Mouse (Mus musculus) limb, embryonic 14.5 days (tissue): ENCODE data around the gene Rfxap. TPM values are rescaled to one million over a fixed set of nuclear protein-coding genes. Genes with fewer than 3 reads are reported as not detected.

Source experiments
- ATAC-seq: fragments of 200-750 bp; cut with Nextera tagmentation; 2 replicates; pipeline ENCODE4 v1.8.0; 2017; ENCODE audit warnings: low read depth, moderate number of reproducible peaks, moderate TSS enrichment; ENCODE audit not compliant: low FRiP score
- DNase-seq: peaks from one replicate; pipeline ENCODE4 v3.0.0-alpha.2; 2015; ENCODE audit warnings: low spot score
- H3K27ac ChIP-seq: fragments of 300-500 bp; sonication (generic); replicated peaks from 2 replicates; pipeline ENCODE4 v1.5.1; 2014; ENCODE audit warnings: low read depth, mild to moderate bottlenecking, low read length, moderate library complexity, mixed read lengths
- H3K27me3 ChIP-seq: fragments of 300-500 bp; sonication (generic); 2 replicates; pipeline ENCODE4 v1.6.1; 2014; ENCODE audit warnings: low read length, mixed read lengths; ENCODE audit not compliant: control insufficient read depth, insufficient read depth
- H3K36me3 ChIP-seq: fragments of 300-500 bp; sonication (generic); 2 replicates; pipeline ENCODE4 v1.6.1; 2014; ENCODE audit warnings: mild to moderate bottlenecking, low read length, moderate library complexity, mixed read lengths; ENCODE audit not compliant: control insufficient read depth, insufficient read depth
- H3K4me1 ChIP-seq: fragments of 300-500 bp; sonication (generic); 2 replicates; pipeline ENCODE4 v1.6.1; 2014; ENCODE audit warnings: antibody characterized with exemption, low read length, mixed read lengths; ENCODE audit not compliant: control insufficient read depth, insufficient read depth
- H3K4me2 ChIP-seq: fragments of 300-500 bp; sonication (generic); replicated peaks from 2 replicates; pipeline ENCODE4 v1.6.1; 2014; ENCODE audit warnings: low read depth, mild to moderate bottlenecking, low read length, moderate library complexity; ENCODE audit not compliant: severe bottlenecking
- H3K4me3 ChIP-seq: fragments of 300-500 bp; sonication (generic); replicated peaks from 2 replicates; pipeline ENCODE4 v1.5.1; 2014; ENCODE audit warnings: low read length
- H3K9ac ChIP-seq: fragments of 300-500 bp; sonication (generic); 2 replicates; pipeline ENCODE4 v1.6.1; 2014; ENCODE audit warnings: mild to moderate bottlenecking, low read depth, low read length, moderate library complexity; ENCODE audit not compliant: severe bottlenecking
- H3K9me3 ChIP-seq: fragments of 300-500 bp; sonication (generic); 2 replicates; pipeline ENCODE4 v1.6.1; 2016; ENCODE audit warnings: low read length; ENCODE audit not compliant: control insufficient read depth
- POLR2A ChIP-seq: fragments of 200-500 bp; IDR thresholded peaks from 2 replicates; pipeline ENCODE4 v1.8.0; 2012; ENCODE audit warnings: inconsistent platforms, mild to moderate bottlenecking, moderate library complexity, borderline replicate concordance; ENCODE audit not compliant: insufficient read depth, insufficient read length; ENCODE audit errors: extremely low read depth
- WGBS: fragments of 180-500 bp; shearing (Covaris S2); extraction: QIAGEN DNeasy Blood & Tissue Kit; methylation state at CpG from one replicate; pipeline ENCODE4 v1.1.7; 2014; 5-methylcytosine and 5-hydroxymethylcytosine counted together
- polyA plus RNA-seq, 2 experiments: library from polyadenylated mRNA; depleted of rRNA in 1 of 2; stranded (reverse) in 1 of 2; unstranded in 1 of 2; fragments of >200 nt; fragmentation: Nextera tagmentation in 1 of 2; extraction: Ambion mirVana in 1 of 2; gene quantifications; 2 replicates each; pipeline versions ENCODE4 v1.2.1 to v1.2.3; 2012 to 2014

The Rfxap gene
- polyA plus RNA-seq, 2 experiments: 43.1 to 48.7 TPM

GRCm38 (mm10) chr3:54791822-54792677, 15.5 kb downstream of the Rfxap start:
- no peaks in the 10 kb centered on the region for H3K9me3 ChIP-seq
- TF ChIP-seq POLR2A: no peak
- no peak for ATAC-seq

GRCm38 (mm10) chr3:54790601-54791000, 17.0 kb downstream of the Rfxap start:
- no peaks in the 10 kb centered on the region for H3K27me3 ChIP-seq
- DNase-seq (no peak), ATAC-seq (no peak)
- peaks cover 24% of the 10 kb centered on the region for H3K36me3 ChIP-seq
- no peak for TF ChIP-seq POLR2A
- no peaks in the 10 kb centered on the region for H3K4me1 ChIP-seq
- H3K27ac ChIP-seq: no peak overlapping the region
- H3K9me3 ChIP-seq: no peaks in the 10 kb centered on the region
- no peak overlapping the region for H3K4me2 ChIP-seq
- H3K9ac ChIP-seq: no peak overlapping the region
- WGBS: 62% methylated on average over 2 of the region's 2 CpGs
- H3K4me3 ChIP-seq: no peak overlapping the region

More at GRCm38 (mm10) chr3:54791822-54792677, 15.5 kb downstream of the Rfxap start:
- no peaks in the 10 kb centered on the region for H3K27me3 ChIP-seq
- 76% methylated on average over 10 of the region's 10 CpGs for WGBS
- no peak overlapping the region for H3K27ac ChIP-seq
- H3K4me1 ChIP-seq: no peaks in the 10 kb centered on the region
- no peak for DNase-seq
- no peak overlapping the region for H3K4me2 ChIP-seq
- H3K4me3 ChIP-seq: no peak overlapping the region
- H3K36me3 ChIP-seq: peaks cover 21% of the 10 kb centered on the region
- no peak overlapping the region for H3K9ac ChIP-seq

DNA sequence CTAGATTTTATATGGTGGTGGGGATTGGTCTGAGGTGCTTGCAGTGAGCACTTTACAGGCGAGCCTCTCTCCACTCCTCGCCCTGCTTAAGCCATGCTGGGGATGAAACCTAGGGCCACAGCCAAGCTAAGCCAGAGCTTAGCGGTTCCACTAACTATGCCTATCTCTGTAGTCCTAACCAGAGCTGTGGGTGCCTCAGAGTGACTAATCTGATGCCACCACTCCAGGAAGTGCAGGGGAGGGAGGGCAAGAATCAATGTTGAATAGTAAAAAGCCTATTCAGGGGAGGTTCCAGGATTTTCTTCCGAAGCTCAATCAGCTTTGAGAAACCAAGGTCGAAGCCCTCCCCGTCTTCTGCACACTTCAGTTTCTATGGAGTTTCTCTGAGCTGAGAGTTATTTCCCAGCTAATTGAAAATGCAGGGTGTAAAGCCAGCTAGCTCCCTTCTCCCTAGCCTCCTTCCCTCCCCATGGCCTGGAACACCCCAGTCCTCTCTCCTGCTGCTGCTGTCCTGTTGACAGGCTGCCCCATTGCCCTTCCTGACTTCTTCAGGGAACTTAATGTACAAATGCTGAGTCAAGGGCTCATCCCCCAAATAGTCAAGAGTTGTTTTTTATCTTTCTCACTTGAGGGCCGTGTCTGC, 31.5 kb downstream of the Rfxap start:
- WGBS: 70% methylated on average over 7 of the region's 7 CpGs
- no peak for DNase-seq
- TF ChIP-seq POLR2A: no peak
- Histone ChIP-seq H3K36me3 (no peaks in the 10 kb centered on the region), H3K27me3 (no peaks in the 10 kb centered on the region), H3K4me3 (no peak overlapping the region), H3K9ac (no peak overlapping the region), H3K4me1 (no peaks in the 10 kb centered on the region), H3K4me2 (no peak overlapping the region), H3K9me3 (0 out of 2 replicates have a peak, but pooled peaks cover 4% of the 10 kb centered on the region), H3K27ac (no peak overlapping the region)
- ATAC-seq: no peak

- no peak for DNase-seq
- WGBS: 86% methylated on average over 6 of the region's 6 CpGs
- Histone ChIP-seq H3K4me1 (no peaks in the 10 kb centered on the region), H3K4me2 (no peak overlapping the region), H3K4me3 (no peak overlapping the region), H3K9me3 (0 out of 2 replicates have a peak, but pooled peaks cover 4% of the 10 kb centered on the region), H3K27me3 (no peaks in the 10 kb centered on the region), H3K27ac (no peak overlapping the region), H3K9ac (no peak overlapping the region), H3K36me3 (no peaks in the 10 kb centered on the region)
- no peak for TF ChIP-seq POLR2A
- no peak for ATAC-seq
These were observed 34.0 kb downstream of the Rfxap start for GRCm38 (mm10) chr3:54773613-54774012.

- DNase-seq (no peak), ATAC-seq (no peak)
- WGBS: 79% methylated on average over 17 of the region's 17 CpGs
These were observed 38.0 kb downstream of the Rfxap start for GRCm38 (mm10) chr3:54769349-54770275.

More at GRCm38 (mm10) chr3:54769349-54770275, 38.0 kb downstream of the Rfxap start:
- Histone ChIP-seq H3K4me1 (no peaks in the 10 kb centered on the region), H3K4me3 (no peak overlapping the region), H3K9me3 (0 out of 2 replicates have a peak, but pooled peaks cover 4% of the 10 kb centered on the region), H3K36me3 (no peaks in the 10 kb centered on the region), H3K27ac (no peak overlapping the region), H3K9ac (no peak overlapping the region), H3K4me2 (no peak overlapping the region), H3K27me3 (no peaks in the 10 kb centered on the region)
- TF ChIP-seq POLR2A: no peak
